Mouse (Mus musculus) urinary bladder, postnatal 10 days (tissue): ENCODE results near the gene Cd200r4.
"Not testable (repeated sequence)": the region's sequence is repeated elsewhere in the genome, so short reads cannot be mapped to it uniquely, and the experiment has no call there.

ENCODE experiments used
- DNase-seq: peaks from one replicate; pipeline ENCODE4 v3.0.0; 2022; ENCODE audit warnings: low spot score

Gene Cd200r4

GRCm38 (mm10) chr16:44811544-44811943, at the start of gene Cd200r4:
Gene Cd200r4 (plus strand): TSS chr16:44811733.
- no peak for DNase-seq

- DNase-seq = no peak
These were observed 49.7 kb upstream of the Cd200r4 start for GRCm38 (mm10) chr16:44761811-44762210.

DNA sequence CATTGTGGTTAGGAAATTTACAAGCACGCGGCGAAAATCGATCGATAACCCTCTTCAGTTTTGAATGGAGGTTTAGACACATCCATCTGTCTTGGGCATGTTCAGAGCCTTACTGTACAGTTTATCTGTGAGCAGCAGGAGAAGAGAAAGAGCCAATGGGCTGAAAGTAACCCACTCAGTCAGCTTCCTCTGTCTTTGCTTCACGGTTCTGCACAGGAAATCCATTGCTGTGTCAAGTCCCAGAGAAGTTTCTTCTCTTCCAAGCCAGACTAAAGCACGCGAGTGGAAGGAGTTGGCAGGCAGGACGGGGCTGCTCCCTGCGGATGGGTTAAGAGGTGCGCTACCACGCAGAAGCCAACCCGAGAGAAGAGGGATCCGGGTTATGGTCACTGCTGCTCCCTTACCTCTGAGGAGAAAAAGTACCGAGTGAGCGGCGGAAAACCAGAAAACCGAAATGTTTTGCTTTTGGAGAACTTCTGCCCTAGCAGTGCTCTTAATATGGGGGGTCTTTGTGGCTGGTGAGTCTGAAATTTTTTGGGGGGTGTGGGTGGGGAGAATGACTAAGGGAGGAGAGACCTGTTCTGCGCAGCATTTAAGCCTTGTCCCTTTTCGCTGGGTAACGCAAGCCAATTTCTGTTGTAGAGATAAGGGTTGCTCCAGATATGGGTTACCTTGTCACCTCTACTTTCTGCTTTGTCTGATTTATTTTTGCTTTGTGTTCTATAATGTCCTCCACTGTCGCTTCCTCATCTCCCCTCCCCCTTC, 45.8 kb upstream of the Cd200r4 start, which contains the start of gene Cd200r1:
TSS of gene Cd200r1 (plus strand) at position 182 of the 765 bp plus-strand sequence.
- no peak for DNase-seq

GRCm38 (mm10) chr16:44766320-44766892, 45.1 kb upstream of the Cd200r4 start:
- no peak for DNase-seq

DNA sequence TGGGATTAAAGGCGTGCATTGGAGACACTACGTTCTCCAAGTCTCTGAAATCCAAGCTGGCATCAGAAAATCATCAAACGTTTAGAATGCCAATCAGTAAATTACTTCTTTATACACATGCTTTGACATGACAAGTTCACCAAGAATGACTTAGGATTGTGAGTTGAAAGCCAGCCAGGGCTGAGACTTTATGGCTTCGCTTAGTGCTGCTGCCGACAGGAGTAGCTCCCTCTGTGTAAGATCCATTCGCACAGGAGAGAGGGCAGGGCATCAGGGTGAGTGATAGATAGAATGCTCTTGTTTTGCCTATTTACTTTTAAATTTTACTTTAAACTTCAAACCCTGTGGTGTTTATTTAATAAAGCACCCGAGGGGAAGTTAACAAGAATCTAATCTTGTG, 44.0 kb upstream of the Cd200r4 start:
- no peak for DNase-seq

GRCm38 (mm10) chr16:44767967-44768366, 43.6 kb upstream of the Cd200r4 start:
- DNase-seq = no peak

GRCm38 (mm10) chr16:44772577-44772976, 39.0 kb upstream of the Cd200r4 start:
- no peak for DNase-seq

DNA sequence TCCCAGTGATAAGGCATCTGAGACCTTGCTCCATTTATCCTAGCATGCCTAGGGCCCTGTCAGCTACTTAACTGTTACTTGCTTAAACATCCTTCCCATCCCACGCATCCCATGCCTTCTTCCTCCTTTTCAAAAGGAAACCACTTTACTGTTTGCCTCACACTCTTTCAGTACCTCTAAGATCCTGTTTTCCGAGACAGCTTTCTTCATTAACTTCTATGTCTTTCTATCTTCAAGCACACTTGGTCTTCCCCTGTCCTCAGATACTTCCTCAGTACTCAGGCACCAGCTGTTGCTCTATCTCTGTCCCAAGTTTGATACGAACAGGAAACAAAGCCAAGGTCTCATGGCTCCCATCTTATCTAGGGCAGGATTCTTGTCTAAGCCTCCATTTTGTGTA, 37.9 kb upstream of the Cd200r4 start:
- no peak for DNase-seq

DNA sequence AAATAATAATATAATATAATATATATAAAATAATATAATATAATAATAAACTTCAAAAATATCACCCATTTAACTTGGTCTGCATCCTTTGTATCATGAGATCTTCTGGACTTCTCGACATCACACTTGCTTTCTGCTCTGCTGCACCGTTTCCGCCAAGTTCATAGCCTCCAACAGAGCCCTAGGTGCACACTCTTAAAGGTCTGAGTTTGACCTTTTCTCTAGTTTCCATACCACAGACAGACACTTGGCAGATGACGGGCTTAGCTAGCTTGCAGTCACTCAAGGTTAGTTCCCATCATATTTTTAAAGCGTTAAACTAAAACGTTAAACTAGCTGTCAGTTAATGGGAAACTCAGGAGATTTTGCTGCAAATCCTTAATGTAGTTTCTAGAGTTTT, 37.3 kb upstream of the Cd200r4 start:
- DNase-seq = no peak

- DNase-seq = no peak
These were observed 32.9 kb upstream of the Cd200r4 start for GRCm38 (mm10) chr16:44778538-44779147.

DNA sequence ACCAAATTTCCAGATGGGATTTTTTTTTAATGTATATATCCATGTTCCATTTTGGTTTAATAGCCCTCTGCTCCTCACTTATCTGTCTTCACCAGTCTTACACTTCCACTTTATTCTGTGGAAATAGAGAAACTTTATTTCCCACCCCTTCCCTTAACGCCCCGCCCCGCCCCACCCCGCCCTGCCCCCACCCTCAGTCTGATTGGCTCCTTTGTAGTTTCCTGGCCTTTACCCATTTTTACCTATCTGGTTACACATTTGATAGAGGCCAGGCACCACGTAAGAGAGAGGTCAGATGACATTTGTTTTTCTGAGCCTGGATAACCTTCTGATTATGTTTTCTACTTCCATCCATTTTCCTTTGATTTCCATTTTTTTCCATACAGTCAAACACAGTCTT, 32.0 kb upstream of the Cd200r4 start:
- no peak for DNase-seq

GRCm38 (mm10) chr16:44780751-44781150, 30.8 kb upstream of the Cd200r4 start:
- DNase-seq = no peak

DNA sequence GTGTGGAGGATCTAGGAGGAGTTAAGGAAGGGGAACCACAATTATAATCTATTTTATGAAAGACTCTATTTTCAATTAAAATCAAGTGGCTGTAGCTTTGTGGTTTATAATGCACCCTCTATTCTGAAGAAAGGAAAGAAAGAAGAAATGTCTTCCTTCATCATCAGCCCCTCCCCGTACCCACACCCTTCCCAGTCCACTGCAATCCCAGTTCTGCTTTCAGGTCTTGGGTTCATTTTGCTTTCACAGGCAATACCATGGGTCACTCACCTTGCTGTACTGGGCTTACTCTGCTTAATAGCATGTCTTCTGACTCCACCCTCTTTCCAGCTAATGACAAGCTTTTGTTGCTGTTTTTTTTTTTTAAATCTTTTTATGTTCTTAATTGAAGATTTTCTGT, 24.6 kb upstream of the Cd200r4 start:
- DNase-seq = no peak

DNA sequence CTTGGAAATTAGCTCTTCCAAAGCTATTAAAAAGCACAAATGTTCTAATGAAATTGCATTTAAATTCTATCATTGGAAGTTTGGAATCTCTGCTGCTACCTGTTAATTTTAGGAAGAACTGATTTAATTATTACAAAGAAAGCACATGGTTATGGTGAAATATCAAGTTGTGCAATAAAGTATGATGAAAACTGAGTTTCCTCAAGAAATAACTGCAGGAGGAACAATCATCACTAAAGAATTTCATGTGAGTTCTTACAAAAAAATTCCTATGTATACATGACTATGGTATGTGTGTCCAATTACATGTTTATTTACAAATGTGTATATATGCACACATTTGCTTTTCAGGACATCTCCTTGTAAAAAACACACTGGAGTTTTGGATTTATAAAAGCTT, 17.1 kb upstream of the Cd200r4 start:
- no peak for DNase-seq

DNA sequence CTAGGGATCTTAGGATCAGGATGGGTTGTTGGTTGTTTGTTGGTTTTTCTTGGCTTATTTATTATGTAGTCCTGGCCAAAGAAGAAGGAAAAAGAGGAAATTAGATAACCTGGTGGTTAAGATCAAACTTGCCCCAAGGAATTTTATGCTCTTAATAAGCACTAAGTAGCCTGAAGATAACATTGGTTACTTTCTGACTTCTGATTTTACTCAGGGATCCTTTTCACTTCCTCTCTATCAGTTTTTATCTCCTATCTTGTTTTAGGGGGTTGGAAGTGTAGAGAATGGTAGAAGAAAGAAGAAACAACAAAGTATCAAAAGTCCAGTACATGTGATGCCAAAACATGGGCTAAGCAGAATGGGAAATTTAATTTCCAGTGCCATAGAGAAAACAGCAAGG, 5.6 kb upstream of the Cd200r4 start:
- no peak for DNase-seq

- not testable (repeated sequence) for DNase-seq
These were observed 1.3 kb upstream of the Cd200r4 start for GRCm38 (mm10) chr16:44810223-44810622.

DNA sequence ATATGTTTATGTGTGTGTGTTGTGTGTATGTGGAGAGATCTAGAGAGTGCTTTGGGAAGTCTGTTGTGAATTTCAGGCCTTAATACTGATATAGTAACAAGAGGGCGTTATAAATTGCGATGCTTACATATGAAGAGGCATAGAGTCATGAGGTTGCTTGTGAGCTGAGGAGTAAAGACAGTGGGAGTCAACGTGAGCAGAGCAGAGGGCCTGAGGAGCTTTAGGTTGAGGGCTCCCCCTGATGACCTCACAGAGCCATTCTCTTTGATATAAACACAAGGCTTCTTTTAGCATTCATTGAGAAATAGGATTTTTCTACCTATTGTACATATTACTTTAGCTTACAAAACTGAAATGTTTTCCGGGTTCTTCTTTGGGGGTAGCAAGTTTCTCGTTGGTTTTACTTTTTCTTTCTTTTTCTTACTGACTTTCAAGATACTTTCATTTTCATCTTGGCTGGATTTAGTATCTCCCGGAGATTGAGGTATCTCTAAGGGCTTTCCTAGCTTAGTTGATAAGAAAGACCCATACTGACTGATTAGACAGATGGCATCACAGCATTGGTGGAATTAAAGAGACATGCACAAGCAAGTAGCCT, 1.0 kb downstream of the Cd200r4 start:
- DNase-seq = no peak

DNA sequence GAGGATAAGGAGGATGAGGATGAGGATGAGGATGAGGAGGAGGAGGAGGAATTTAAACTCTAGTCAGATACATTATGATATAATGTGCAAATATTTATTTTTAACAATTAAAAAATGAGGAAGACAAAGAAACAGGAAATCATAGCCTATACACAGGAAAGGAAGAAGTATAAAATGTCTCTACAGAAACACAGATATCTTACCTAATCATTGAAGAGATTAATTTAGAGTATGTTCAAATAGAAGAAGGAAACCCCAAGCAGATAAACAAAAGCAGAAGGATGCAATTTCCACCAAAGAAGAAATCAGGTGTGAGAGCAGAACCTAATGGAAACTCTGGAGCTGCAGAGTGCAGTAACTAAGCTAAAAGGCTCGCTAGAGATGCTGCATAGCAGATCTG, 6.5 kb downstream of the Cd200r4 start:
- no peak for DNase-seq

DNA sequence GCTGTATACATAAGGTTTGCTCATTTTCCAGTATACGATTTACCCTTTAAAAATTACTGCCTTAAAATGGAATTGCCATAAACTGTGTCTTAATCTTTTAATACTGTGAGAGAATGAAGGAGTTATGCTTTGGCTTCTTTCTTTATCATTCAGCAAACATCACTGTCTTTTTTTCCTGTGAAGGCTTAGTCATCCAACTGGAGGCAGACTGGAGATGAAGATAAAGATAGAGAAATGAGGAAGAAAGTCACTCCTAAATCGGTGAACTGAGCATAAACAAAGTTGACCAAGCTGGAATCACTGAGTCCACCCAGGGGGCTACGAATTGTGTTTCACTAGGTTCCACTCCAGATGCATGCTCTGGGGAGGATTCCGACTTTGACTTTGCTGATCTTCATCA, 9.0 kb downstream of the Cd200r4 start:
- no peak for DNase-seq

GRCm38 (mm10) chr16:44832286-44832685, 20.8 kb downstream of the Cd200r4 start:
- no peak for DNase-seq

- DNase-seq = not testable (repeated sequence)
These were observed 21.7 kb downstream of the Cd200r4 start for GRCm38 (mm10) chr16:44833189-44833588.

DNA sequence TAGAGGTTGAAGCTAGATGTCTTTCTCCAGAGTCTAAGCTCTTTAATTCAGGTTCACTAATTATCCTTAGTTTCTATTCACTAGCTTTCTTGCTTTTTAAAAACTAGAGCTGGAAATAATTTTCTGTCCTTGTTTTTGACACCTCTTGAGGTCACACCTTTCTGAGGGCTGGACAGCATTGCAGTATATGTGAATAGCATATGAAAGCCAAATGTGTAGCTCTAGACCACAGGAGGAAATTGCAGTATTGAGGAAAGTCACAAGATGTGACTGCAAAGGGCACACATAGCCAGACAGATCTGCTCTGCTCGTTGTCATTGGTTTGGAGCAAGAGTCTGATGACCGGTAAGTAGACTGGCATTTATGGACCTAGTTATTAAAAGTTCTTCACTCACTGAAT, 55.3 kb downstream of the Cd200r4 start, which contains the start of gene Cd200r2:
TSS of gene Cd200r2 (plus strand) at position 301 of the 400 bp plus-strand sequence.
- DNase-seq = no peak

DNA sequence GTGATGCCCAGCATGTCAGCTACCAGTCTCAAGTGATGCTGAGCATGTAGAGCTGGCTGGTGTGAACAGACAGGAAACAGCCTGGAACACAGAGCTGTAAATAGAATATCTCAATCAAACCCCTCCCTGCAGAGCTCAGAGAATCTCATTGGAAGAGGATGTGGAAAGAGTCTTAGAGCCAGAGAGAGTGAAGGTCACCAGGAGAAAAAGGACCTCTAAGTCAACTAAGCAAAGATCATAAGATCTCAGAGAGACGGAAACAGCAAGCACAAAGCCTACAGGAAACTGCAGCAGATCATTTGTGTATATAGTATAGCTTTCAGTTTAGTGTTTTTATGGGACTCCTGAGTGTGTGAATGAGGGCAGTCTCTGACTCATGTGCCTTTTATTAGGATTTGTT, 63.6 kb downstream of the Cd200r4 start:
- DNase-seq = no peak
